Mouse (Mus musculus): Measurements from ENCODE around the gene Dyrk2.

DNA sequence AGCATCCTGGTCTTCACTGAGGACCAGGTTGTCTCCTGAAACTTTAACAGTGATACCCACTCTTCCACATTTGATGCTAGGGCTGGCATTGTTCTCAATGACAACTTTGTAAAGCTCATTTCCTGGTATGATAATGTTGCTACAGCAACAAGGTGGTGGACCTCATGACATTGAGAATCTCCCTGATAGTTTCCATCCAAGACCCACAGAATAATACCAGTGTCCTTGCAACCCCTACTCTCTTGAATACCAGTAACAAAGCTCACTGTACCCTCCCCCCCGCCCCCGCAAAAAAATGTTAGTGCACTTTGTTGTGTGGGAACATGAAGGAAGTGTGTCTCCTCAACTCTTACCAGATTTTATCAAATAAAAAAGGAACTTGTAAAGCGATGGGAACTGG lies 23.6 kb upstream of the Dyrk2 start:
- TF ChIP-seq KAT2A (conservative IDR thresholded peaks at IDR 0.05; ENCODE audit: low read depth, low read length) (no peak), TCF12 (IDR thresholded peaks at IDR 0.05; ENCODE audit: low read depth, low read length) (no peak), GATA1 (IDR thresholded peaks at IDR 0.05; ENCODE audit: low read depth, low read length) (no peak), EP300 (IDR thresholded peaks at IDR 0.05; ENCODE audit: low read depth in 1 of 2, low read length in 2 of 2) (no peak), POLR2A (IDR thresholded peaks at IDR 0.05; ENCODE audit: control insufficient read depth in 1 of 2, insufficient read depth in 1 of 2, low read depth in 1 of 2, low read length in 2 of 2, poor library complexity in 1 of 2) (no peak), CTCF (IDR thresholded peaks at IDR 0.05 in 2 of 3, conservative IDR thresholded peaks at IDR 0.05 in 1 of 3; ENCODE audit: control insufficient read depth in 1 of 3, insufficient read depth in 1 of 3, low read depth in 2 of 3, low read length in 3 of 3, poor library complexity in 1 of 3, severe bottlenecking in 1 of 3) (no peak), BHLHE40 (IDR thresholded peaks at IDR 0.05; ENCODE audit: borderline replicate concordance, low read depth, low read length) (no peak), ZKSCAN1 (IDR thresholded peaks at IDR 0.05; ENCODE audit: low read depth, low read length) (no peak), MAFK (IDR thresholded peaks at IDR 0.05; ENCODE audit: borderline replicate concordance, low read depth, low read length) (no peak)
